Mouse (Mus musculus): Measurements from ENCODE around the gene Kcna2. TPM values are rescaled to one million over a fixed set of nuclear protein-coding genes. Genes with fewer than 3 reads are reported as not detected.

Kcna2 gene
- total and polyA plus RNA-seq, 3 experiments, result not detected

- no peak overlapping the region for H3K9ac ChIP-seq (ENCODE audit: insufficient read depth, low read depth)
- 0 out of 2 replicates have a peak overlapping the region, but pooled peaks have one; percentile 5 for H3K4me2 ChIP-seq (ENCODE audit: insufficient read depth, low read depth, poor library complexity, severe bottlenecking)
- TF ChIP-seq CHD2 (IDR thresholded peaks at IDR 0.05; ENCODE audit: low read length) (no peak), HCFC1 (IDR thresholded peaks at IDR 0.05; ENCODE audit: low read depth, low read length) (0 out of 2 replicates have a peak, but pooled peaks have one; percentile 28), KAT2A (IDR thresholded peaks at IDR 0.05; ENCODE audit: insufficient replicate concordance, low read length) (no peak), MAZ (IDR thresholded peaks at IDR 0.05; ENCODE audit: low read depth, low read length) (no peak), GABPA (IDR thresholded peaks at IDR 0.05; ENCODE audit: insufficient replicate concordance, low read depth, low read length) (no peak), UBTF (IDR thresholded peaks at IDR 0.05; ENCODE audit: low read depth, low read length) (no peak; the same call in 1 of the 2 replicates), USF2 (conservative IDR thresholded peaks at IDR 0.05; ENCODE audit: low read depth, low read length) (no peak), ETS1 (conservative IDR thresholded peaks at IDR 0.05; ENCODE audit: low read depth, low read length) (peak; percentile 28; the same call in 1 of the 2 replicates), JUND (conservative IDR thresholded peaks at IDR 0.05; ENCODE audit: low read depth, low read length) (peak; percentile 55; the same call in 1 of the 2 replicates), SMC3 (IDR thresholded peaks at IDR 0.05; ENCODE audit: low read depth, low read length) (peak; percentile 97), PAX5 (IDR thresholded peaks at IDR 0.05; ENCODE audit: low read length) (no peak), RCOR1 (conservative IDR thresholded peaks at IDR 0.05; ENCODE audit: low read depth, low read length) (0 out of 2 replicates have a peak, but pooled peaks have one; percentile 27), CTCF (conservative IDR thresholded peaks at IDR 0.05 in 1 of 2, IDR thresholded peaks at IDR 0.05 in 1 of 2; ENCODE audit: low read depth in 2 of 2, low read length in 2 of 2) (peak; percentile 32 to 91; a peak in 3 of 4 replicates), ZMIZ1 (IDR thresholded peaks at IDR 0.05; ENCODE audit: low read depth, low read length) (no peak), POLR2A (IDR thresholded peaks at IDR 0.05; ENCODE audit: low read depth, low read length) (no peak), E2F4 (IDR thresholded peaks at IDR 0.05; ENCODE audit: insufficient replicate concordance, low read depth, low read length) (0 out of 2 replicates have a peak, but pooled peaks have one; percentile 23), CHD1 (IDR thresholded peaks at IDR 0.05; ENCODE audit: low read depth, low read length) (no peak), RAD21 (IDR thresholded peaks at IDR 0.05; ENCODE audit: low read depth, low read length) (peak; percentile 84), POLR2AphosphoS2 (IDR thresholded peaks at IDR 0.05; ENCODE audit: low read depth, low read length) (no peak), NRF1 (IDR thresholded peaks at IDR 0.05; ENCODE audit: low read depth, low read length) (no peak), ZKSCAN1 (IDR thresholded peaks at IDR 0.05; ENCODE audit: borderline replicate concordance, low read depth, low read length) (no peak), SIN3A (IDR thresholded peaks at IDR 0.05; ENCODE audit: low read length) (peak; percentile 68; the same call in 1 of the 2 replicates), MAFK (IDR thresholded peaks at IDR 0.05; ENCODE audit: insufficient replicate concordance, low read length) (0 out of 2 replicates have a peak, but pooled peaks have one; percentile 30), NELFE (IDR thresholded peaks at IDR 0.05; ENCODE audit: low read depth, low read length) (no peak), MYC (IDR thresholded peaks at IDR 0.05; ENCODE audit: low read depth, low read length) (peak; percentile 92), MEF2A (IDR thresholded peaks at IDR 0.05; ENCODE audit: borderline replicate concordance, low read depth, low read length) (peak; percentile 54; the same call in 1 of the 2 replicates), USF1 (IDR thresholded peaks at IDR 0.05; ENCODE audit: low read depth, low read length) (no peak), BHLHE40 (IDR thresholded peaks at IDR 0.05; ENCODE audit: low read depth, low read length) (0 out of 2 replicates have a peak, but pooled peaks have one; percentile 22), MXI1 (IDR thresholded peaks at IDR 0.05; ENCODE audit: low read depth, low read length) (0 out of 2 replicates have a peak, but pooled peaks have one; percentile 30), MAX (IDR thresholded peaks at IDR 0.05; ENCODE audit: low read length) (peak; percentile 72; the same call in 1 of the 2 replicates), JUN (IDR thresholded peaks at IDR 0.05; ENCODE audit: insufficient read depth, low read depth, low read length) (0 out of 2 replicates have a peak, but pooled peaks have one; percentile 20), ELF1 (IDR thresholded peaks at IDR 0.05; ENCODE audit: low read depth, low read length) (0 out of 2 replicates have a peak, but pooled peaks have one; percentile 24), IRF4 (IDR thresholded peaks at IDR 0.05; ENCODE audit: low read depth, low read length) (peak; percentile 71), ZNF384 (IDR thresholded peaks at IDR 0.05; ENCODE audit: low read depth, low read length) (peak; percentile 100), ZC3H11A (IDR thresholded peaks at IDR 0.05; ENCODE audit: low read depth, low read length) (peak; percentile 82), TCF12 (IDR thresholded peaks at IDR 0.05; ENCODE audit: low read depth, low read length) (0 out of 2 replicates have a peak, but pooled peaks have one; percentile 35), EP300 (IDR thresholded peaks at IDR 0.05; ENCODE audit: low read length) (0 out of 2 replicates have a peak, but pooled peaks have one; percentile 35), TBP (conservative IDR thresholded peaks at IDR 0.05; ENCODE audit: low read depth, low read length) (no peak)
- no peak for DNase-seq (ENCODE audit: extremely low read depth)
- H3K36me3 ChIP-seq (replicated peaks in 1 of 2; ENCODE audit: control insufficient read depth in 1 of 2, insufficient read depth in 1 of 2, low read length in 1 of 2), result no peaks in the 10 kb centered on the region
- no peak overlapping the region for H3K4me3 ChIP-seq (replicated peaks in 1 of 3; ENCODE audit: low read depth in 2 of 3, low read length in 2 of 3, poor library complexity in 1 of 3)
- H3K9me3 ChIP-seq (replicated peaks; ENCODE audit: low read length), result peaks cover 3% of the 10 kb centered on the region
- peaks cover 27 to 49% of the 10 kb centered on the region in 2 experiments for H3K4me1 ChIP-seq (ENCODE audit: control insufficient read depth in 1 of 2, insufficient read depth in 2 of 2)
- H3K79me2 ChIP-seq (replicated peaks; ENCODE audit: control insufficient read depth, extremely low read depth, insufficient read depth, poor library complexity, severe bottlenecking), result no peaks in the 10 kb centered on the region
- H3K27ac ChIP-seq (ENCODE audit: insufficient read depth, low read depth), result no peak overlapping the region
- in situ Hi-C loops (cut with MboI; ENCODE audit: low pct_ligation_motif_present, low pct_unique_long_range_greater_than_20kb, low sequenced_read_pairs), result loop anchor here (10.0 kb wide), 1 partner anchor 146 kb away; no protein-coding TSS in a partner anchor
- dilution Hi-C loops (cut with MboI; ENCODE audit: extremely low pct_ligation_motif_present, extremely low pct_unique_long_range_greater_than_20kb, low sequenced_read_pairs), result no loop called here
- H3K27me3 ChIP-seq (replicated peaks), result no peaks in the 10 kb centered on the region
Observed at GRCm38 (mm10) chr3:107081227-107081626, 19.7 kb upstream of the Kcna2 start.

Measured in CH12.LX (cell line).